Mouse (Mus musculus): ENCODE measurements around the gene Abcc3.

Gene Abcc3

DNA sequence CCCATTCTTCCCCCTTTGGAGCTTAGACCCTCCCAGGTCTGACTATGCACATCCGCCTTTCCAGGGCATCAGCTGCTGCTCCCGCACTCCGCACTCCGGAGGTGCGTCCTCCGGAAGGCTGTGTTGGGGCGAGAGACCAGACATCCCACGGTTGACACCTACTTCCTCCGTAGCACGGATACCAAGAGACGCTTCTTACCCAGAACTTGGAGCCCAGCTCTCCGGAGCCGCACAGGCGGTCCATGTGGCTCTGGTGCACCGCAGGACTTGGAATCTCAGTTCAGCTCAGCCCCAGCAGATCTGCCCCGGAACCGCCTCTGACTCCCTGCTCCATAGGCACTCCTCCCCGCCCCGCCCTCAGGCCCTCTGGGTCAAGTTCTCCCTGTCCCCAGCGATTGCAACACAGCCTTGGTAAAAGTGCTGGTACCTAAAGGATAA lies at the start of gene Abcc3:
Abcc3 (minus strand) TSS at position 326 of the 438 bp plus-strand sequence.
- DNase-seq (ENCODE audit: low spot score in 2 of 2) = peak in 1 of 2 experiments; percentile 70

DNA sequence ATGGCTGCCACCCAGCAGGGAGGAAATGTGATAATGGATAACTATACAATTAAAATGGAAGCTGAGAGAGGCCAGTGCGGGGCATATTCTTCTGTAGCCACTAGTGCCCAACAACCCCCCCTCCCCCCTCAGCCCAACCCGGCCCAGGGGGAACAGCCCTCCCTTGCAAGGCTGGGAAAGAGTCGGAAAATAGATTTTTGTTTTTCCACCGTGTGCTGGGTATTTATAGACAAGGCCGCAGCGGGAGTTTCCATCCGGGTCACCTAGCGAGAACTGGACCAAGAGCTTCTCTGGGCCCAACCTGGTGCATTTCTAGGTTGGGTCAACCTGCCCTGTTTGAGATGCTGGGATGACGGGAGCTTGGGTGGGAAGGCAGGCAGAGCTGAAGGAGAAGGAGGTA lies 49.0 kb upstream of the Abcc3 start:
- no peak for DNase-seq (ENCODE audit: low spot score in 2 of 2)

DNA sequence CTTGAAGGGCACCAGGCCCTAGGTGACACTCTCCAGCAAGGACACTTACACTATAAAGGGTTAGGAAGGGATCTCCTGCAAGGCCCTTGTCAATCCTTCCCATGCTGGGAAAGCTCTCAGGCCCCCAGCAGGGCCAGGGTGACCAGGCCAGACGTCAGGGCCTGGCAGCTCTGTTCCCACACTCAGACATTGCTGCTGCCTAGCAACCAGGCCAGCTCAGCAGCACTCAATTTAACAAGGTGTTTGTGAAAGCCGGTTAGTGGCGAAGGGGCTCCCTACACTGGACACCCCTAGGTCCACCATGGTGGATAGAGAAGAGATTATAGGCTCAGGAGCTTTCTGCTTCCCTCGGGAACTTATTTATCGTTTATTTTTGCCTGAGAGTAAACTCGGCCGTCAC lies 48.3 kb upstream of the Abcc3 start:
- DNase-seq (ENCODE audit: low spot score in 2 of 2) = no peak

- no peak for DNase-seq (ENCODE audit: low spot score in 2 of 2)
These were observed 47.6 kb upstream of the Abcc3 start for GRCm38 (mm10) chr11:94440421-94440820.

DNA sequence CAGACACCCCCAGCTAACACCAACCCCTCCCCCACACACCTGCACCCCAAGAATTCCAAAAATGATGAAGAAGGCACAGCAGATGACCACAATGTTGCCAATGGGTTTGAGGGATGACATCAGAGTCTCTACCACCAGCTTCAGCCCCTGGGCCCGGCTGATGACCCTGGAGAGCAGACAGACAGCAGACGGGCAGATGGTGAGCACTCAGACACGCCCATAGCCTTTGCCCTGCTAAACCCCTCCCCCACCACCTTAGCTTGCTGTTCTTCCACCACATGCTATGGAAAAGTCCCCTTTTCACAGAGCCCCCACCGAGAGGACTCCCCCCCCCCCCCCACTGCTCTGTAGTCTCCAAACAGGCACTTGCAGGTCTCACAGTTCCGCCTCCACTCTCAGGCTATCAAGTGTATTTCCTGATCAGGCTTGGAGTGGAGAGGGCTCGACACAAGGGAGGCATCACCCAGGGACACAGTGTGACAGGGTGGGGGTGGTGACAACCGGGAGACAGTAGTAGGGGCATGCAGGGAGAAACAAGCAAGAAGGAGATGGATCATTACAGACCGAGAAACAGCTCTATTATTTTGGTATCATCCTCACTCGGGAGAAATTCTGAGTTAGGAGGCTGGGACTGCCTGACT lies 36.3 kb upstream of the Abcc3 start:
- no peak for DNase-seq (ENCODE audit: low spot score in 2 of 2)

DNA sequence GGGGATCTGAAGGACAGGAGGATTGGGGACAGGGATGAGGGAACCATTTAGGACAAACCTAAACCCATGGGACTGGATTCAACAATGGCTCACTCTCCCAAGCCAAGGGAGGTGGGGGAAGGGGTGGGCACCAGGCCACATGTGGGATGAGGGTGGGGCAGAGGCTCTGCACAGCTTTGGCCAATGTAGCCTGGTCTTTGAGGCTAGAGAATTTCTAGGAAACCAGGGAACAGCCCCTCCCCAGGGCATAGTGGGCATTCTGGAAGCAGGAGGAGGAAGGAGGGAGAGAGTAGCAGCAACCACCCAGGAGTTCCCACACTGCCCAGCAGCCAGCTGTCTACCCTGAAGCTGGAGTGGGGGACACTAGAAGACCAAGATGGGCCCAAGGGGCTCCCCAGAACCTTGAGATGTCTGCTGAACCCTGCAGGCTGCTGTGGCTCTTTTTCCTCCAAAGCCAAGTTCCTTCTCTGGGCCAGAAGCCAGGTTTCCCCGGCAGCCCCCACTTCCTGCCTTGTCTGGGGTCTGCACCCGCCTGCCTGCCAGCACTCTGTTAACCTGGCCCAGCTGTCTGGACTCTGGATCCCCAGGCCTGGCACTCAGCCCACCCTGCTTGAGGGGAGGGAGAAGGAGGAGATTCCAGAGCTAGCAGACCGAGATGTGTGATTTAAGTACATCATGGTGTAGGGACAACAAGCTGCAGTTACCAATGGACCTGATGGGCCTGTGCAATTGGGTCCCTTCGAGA lies 35.5 kb upstream of the Abcc3 start:
- peak; percentile 84 to 91 for DNase-seq (ENCODE audit: low spot score in 2 of 2)

GRCm38 (mm10) chr11:94425656-94426055 lies 32.9 kb upstream of the Abcc3 start:
- DNase-seq (ENCODE audit: low spot score in 2 of 2) = no peak

- DNase-seq (ENCODE audit: low spot score in 2 of 2) = no peak
These were observed 32.4 kb upstream of the Abcc3 start for GRCm38 (mm10) chr11:94425215-94425614.

DNA sequence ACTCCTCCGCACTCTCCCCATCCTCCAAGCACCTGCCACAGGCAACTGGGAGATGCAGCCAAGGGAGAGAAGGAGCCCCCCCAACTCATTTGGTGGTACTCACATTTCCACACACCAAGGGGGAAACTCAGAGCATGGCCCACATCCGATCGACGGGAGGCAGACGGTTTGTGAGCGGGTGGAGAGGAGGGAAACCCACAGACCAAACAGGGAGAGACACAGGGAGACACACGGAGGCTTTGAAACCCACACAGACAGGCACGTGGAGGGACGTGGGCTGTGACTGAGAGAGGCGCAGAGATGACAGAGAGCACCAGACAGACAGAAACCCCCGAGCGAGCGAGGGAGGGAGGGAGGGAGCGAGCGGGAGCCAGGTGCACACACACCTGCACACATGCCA lies 31.6 kb upstream of the Abcc3 start:
- no peak for DNase-seq (ENCODE audit: low spot score in 2 of 2)

DNA sequence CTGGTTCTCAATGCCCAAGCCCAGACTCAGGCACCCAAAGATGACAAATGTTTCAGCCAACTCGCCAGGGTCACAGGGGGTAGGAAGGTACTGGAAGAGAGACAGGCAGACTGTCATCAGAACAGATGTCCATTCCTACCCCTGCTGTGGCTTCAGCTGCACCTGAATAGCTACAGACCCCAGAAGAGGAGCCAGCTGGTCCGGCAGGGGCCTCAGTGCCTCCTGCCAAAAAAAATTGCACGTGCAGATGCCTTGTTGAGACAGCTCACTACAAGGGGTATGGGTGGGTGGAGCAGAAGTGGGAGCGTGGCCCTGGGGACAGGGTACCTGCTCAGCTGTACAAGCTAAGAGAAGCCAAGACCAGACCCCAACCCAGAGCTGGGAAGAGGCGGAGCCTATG lies 31.1 kb upstream of the Abcc3 start:
- no peak for DNase-seq (ENCODE audit: low spot score in 2 of 2)

GRCm38 (mm10) chr11:94420991-94421390 lies 28.2 kb upstream of the Abcc3 start:
- no peak for DNase-seq (ENCODE audit: low spot score in 2 of 2)

- DNase-seq (ENCODE audit: low spot score in 2 of 2) = no peak
These were observed 27.5 kb upstream of the Abcc3 start for GRCm38 (mm10) chr11:94420325-94420724.

- no peak for DNase-seq (ENCODE audit: low spot score in 2 of 2)
These were observed 26.4 kb upstream of the Abcc3 start for GRCm38 (mm10) chr11:94419004-94419727.

GRCm38 (mm10) chr11:94414042-94414441 lies 21.2 kb upstream of the Abcc3 start:
- no peak for DNase-seq (ENCODE audit: low spot score in 2 of 2)

DNA sequence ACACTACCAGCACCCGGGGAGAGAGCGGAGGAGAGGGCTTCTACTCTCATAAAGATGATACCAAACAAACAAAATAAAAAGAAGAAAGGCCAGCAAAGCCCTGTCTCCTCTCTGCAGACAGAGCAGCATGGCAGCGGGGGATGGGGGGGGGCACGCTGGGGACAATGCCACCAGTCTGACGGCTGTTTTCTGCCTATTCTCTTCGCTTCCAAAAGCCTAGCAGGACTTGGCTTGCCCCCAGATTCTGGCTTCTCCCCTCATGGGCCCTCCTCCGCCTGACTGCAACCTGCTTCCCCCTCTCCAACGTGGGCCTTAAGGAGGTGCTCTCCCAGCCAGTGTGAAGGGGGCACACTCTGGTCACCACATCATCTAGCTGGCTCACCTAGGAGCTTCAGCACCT lies 20.7 kb upstream of the Abcc3 start:
- DNase-seq (ENCODE audit: low spot score in 2 of 2) = no peak

GRCm38 (mm10) chr11:94412998-94413469 lies 20.2 kb upstream of the Abcc3 start:
- DNase-seq (ENCODE audit: low spot score in 2 of 2) = no peak

GRCm38 (mm10) chr11:94412562-94412961 lies 19.8 kb upstream of the Abcc3 start:
- no peak for DNase-seq (ENCODE audit: low spot score in 2 of 2)

GRCm38 (mm10) chr11:94407803-94408321 lies 15.1 kb upstream of the Abcc3 start:
- no peak for DNase-seq (ENCODE audit: low spot score in 2 of 2)

- DNase-seq (ENCODE audit: low spot score in 2 of 2) = no peak
These were observed 12.6 kb upstream of the Abcc3 start for GRCm38 (mm10) chr11:94405348-94405747.

- DNase-seq (ENCODE audit: low spot score in 2 of 2) = peak; percentile 60 to 87
These were observed 12.0 kb upstream of the Abcc3 start for GRCm38 (mm10) chr11:94404641-94405260.

DNA sequence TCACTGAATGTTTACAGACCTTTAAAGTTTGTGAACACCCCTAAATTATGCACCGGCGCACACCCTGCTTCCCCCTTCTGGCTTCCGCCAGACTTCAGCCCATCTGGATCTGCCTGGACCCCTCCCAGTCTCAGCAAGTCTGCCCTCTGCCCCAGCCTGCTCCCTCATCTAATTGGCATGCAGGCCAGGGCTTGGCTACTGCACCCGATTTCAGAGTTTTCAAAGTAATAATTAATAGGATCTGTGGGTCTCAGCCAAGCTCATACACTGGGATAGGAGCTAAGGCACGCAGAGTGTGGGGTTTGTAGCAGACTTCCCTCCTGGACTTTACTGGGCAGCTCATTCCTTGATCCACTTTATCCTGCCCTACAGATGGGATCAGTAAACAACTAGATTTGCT lies 11.4 kb upstream of the Abcc3 start:
- DNase-seq (ENCODE audit: low spot score in 2 of 2) = no peak

DNA sequence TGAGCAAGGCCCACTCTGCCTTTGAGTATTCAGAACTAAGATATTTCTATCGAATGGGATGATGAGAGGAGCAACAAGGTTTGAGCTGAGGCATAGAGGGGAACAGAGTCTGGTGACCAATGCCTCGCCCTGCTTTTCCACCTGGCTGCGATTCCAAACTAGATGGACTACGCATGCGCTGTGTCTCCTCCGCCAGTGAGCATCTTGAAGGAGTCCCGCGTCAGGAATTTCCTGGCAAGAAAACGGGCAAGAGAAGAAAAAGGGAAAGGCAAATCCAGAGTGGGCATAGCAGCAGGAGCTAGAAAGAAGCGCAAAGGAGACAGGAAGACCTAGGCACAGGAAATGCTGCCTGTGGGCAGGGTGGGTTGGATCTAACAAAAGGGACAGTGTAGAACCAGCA lies 11.0 kb upstream of the Abcc3 start:
- no peak for DNase-seq (ENCODE audit: low spot score in 2 of 2)
